Mouse (Mus musculus) liver, embryonic 13.5 days (tissue): ENCODE data around the gene Gm1043. TPM values are rescaled to one million over a fixed set of nuclear protein-coding genes. Genes with fewer than 3 reads are reported as not detected.

Experiments used
- ATAC-seq: fragments of 200-750 bp; cut with Nextera tagmentation; 2 replicates; pipeline ENCODE4 v1.8.0; 2017; ENCODE audit warnings: low read depth, mild to moderate bottlenecking, moderate number of reproducible peaks, moderate library complexity
- DNase-seq: peaks from one replicate; pipeline ENCODE4 v3.0.0; 2022
- H3K27ac ChIP-seq: fragments of 300-500 bp; sonication (generic); 2 replicates; pipeline ENCODE4 v1.5.1; 2015; ENCODE audit warnings: moderate library complexity, mild to moderate bottlenecking, inconsistent platforms
- H3K27me3 ChIP-seq: fragments of 300-500 bp; sonication (generic); 2 replicates; pipeline ENCODE4 v1.6.1; 2015; ENCODE audit warnings: mild to moderate bottlenecking, inconsistent platforms
- H3K36me3 ChIP-seq: fragments of 300-500 bp; sonication (generic); 2 replicates; pipeline ENCODE4 v1.6.1; 2015; ENCODE audit warnings: mild to moderate bottlenecking, inconsistent platforms
- H3K4me1 ChIP-seq: fragments of 300-500 bp; sonication (generic); replicated peaks from 2 replicates; pipeline ENCODE4 v1.6.1; 2015; ENCODE audit warnings: inconsistent platforms
- H3K4me2 ChIP-seq: fragments of 300-500 bp; sonication (generic); 2 replicates; pipeline ENCODE4 v1.6.1; 2015; ENCODE audit warnings: inconsistent platforms, mild to moderate bottlenecking, moderate library complexity
- H3K4me3 ChIP-seq: fragments of 300-500 bp; sonication (generic); replicated peaks from 2 replicates; pipeline ENCODE4 v1.5.1; 2015; ENCODE audit warnings: mild to moderate bottlenecking, inconsistent platforms
- H3K9ac ChIP-seq: fragments of 300-500 bp; sonication (generic); 2 replicates; pipeline ENCODE4 v1.6.1; 2015; ENCODE audit warnings: mild to moderate bottlenecking, inconsistent platforms
- H3K9me3 ChIP-seq: fragments of 300-500 bp; sonication (generic); replicated peaks from 2 replicates; pipeline ENCODE4 v1.6.1; 2016; ENCODE audit warnings: inconsistent platforms
- WGBS: fragments of 180-500 bp; shearing (Covaris S2); methylation state at CpG from one replicate; pipeline ENCODE4 v1.1.7; 2015; ENCODE audit not compliant: insufficient replicate concordance; 5-methylcytosine and 5-hydroxymethylcytosine counted together
- polyA plus RNA-seq: library from polyadenylated mRNA; unstranded; fragments of >200 nt; fragmentation: Nextera tagmentation; extraction: Ambion mirVana; gene quantifications from 2 replicates; pipeline ENCODE4 v1.2.1, GENCODE M21; 2015

Gene Gm1043
- polyA plus RNA-seq, 1 experiment from 2014 or later: not detected

DNA sequence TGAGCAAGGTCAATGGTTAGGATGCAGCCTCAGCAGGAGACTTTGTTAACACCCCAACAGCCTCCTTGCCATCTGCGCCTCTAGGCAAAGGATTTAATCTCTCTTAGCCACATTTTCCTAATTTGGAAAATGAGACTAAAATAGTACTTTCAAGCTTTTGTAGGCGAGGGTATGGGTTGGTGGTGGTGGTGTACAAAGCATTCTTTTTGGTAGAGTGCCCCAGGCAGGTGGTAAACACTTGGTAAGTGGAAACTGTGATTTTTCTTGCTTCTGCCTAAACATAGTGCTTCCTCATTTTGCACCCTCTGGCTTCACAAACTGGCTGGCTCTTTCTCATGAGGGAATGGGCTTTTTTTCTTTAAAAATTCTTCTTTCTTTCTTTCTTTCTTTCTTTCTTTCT lies 153.5 kb downstream of the Gm1043 start:
- DNase-seq: no peak
- Histone ChIP-seq H3K36me3 (no peaks in the 10 kb centered on the region), H3K4me2 (no peak overlapping the region), H3K4me3 (no peak overlapping the region), H3K27ac (no peak overlapping the region), H3K9ac (no peak overlapping the region), H3K9me3 (no peaks in the 10 kb centered on the region), H3K4me1 (peaks cover 8% of the 10 kb centered on the region; the same call in 1 of the 2 replicates), H3K27me3 (peaks cover 38% of the 10 kb centered on the region)
- 14% methylated on average over 2 of the region's 2 CpGs for WGBS
- no peak for ATAC-seq

DNA sequence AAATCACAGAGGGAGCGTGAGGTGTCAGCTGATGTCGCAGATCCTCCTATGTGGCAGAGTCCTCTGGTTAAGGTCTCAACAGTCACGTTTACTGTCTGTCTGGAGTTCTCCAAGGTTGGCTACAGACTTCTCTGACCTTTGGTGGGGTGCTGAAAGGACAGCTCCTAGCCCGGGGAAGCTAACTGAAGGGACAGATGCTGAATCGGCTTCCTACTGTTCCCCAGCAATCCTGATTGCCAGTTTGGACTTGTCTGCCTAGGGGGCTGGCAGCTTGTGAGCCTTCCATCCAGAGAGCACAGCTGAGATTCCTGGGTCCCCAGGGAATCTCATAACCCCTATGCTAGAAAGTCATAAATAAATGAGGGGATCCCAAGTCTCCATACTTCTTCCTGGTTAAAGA lies 155.4 kb downstream of the Gm1043 start:
- WGBS: 6% methylated on average over 5 of the region's 5 CpGs
- Histone ChIP-seq H3K27ac (no peak overlapping the region), H3K4me3 (no peak overlapping the region), H3K36me3 (no peaks in the 10 kb centered on the region), H3K4me2 (no peak overlapping the region), H3K4me1 (peaks cover 8% of the 10 kb centered on the region; the same call in 1 of the 2 replicates), H3K9me3 (no peaks in the 10 kb centered on the region), H3K9ac (no peak overlapping the region), H3K27me3 (peaks cover 57% of the 10 kb centered on the region)
- DNase-seq (no peak), ATAC-seq (no peak)

DNA sequence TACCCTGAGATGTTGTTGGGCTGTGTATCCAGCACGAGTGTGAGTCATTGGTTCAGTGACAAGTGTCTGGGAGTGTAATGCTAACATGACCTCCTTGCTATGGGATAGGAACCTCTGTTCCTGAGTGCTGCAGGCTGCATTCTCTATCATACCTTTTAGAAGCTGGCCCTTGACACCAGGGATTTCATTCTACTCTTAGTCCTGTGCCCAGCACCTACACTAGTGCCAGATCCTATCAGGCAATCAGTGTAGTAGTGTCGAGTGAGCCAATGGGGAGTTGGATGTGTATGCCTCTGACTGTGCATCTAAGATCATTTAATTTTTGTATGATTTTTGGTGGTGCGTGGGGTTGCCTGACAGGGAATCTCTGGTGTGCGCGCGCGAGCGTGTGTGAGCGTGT lies 156.1 kb downstream of the Gm1043 start:
- H3K9me3 ChIP-seq: no peaks in the 10 kb centered on the region
- WGBS: 14% methylated on average over 9 of the region's 9 CpGs
- 0 out of 2 replicates have a peak overlapping the region, but pooled peaks have one; percentile 50 for H3K4me2 ChIP-seq

DNA sequence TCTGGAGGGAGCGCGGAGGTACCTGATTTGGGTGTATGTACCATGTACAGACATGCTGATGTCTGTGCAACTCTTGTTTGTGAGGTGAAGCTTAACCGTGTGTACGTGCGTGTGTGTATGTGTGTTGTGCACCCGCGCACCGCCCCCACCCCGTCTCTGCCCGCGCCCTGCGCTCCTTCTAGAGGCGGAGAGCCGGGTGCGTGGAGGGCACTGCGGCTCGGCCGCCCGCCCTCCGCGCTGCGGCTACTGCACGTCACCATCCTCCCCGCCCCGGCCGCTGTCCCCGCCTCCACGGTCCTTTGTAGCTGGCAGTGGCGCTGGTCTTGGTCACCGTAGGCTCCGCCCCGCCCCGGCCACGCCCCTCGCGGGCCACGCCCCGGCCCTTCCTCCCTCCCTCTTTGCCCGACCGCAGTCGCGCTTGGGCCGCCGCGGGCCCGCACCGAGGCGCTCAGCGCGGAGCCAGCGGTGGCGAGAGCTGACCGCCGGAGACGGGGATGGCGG lies 156.5 kb downstream of the Gm1043 start, which contains the start of gene Crmp1:
Gene Crmp1 (plus strand): TSS at position 290 of the 501 bp plus-strand sequence.
- Histone ChIP-seq H3K4me2 (peak within 1 kb of the TSS; percentile 50), H3K9me3 (no peaks in the 10 kb centered on the region), H3K4me1 (peaks cover 8% of the 10 kb centered on the region; the same call in 1 of the 2 replicates), H3K27me3 (peaks cover 68% of the 10 kb centered on the region), H3K4me3 (peak within 1 kb of the TSS; percentile 26), H3K9ac (no peak within 1 kb of the TSS), H3K27ac (no peak within 1 kb of the TSS), H3K36me3 (no peaks in the 10 kb centered on the region)
- 3% methylated on average over 56 of the region's 56 CpGs for WGBS
- ATAC-seq (peak; percentile 67), DNase-seq (peak; percentile 29)

More for the DNA sequence above, 156.1 kb downstream of the Gm1043 start:
- H3K36me3 ChIP-seq: no peaks in the 10 kb centered on the region
- no peak overlapping the region for H3K9ac ChIP-seq
- peaks cover 8% of the 10 kb centered on the region; the same call in 1 of the 2 replicates for H3K4me1 ChIP-seq
- no peak for ATAC-seq
- H3K27me3 ChIP-seq: peaks cover 63% of the 10 kb centered on the region
- no peak for DNase-seq
- no peak overlapping the region; the same call in 1 of the 2 replicates for H3K4me3 ChIP-seq
- H3K27ac ChIP-seq: no peak overlapping the region

DNA sequence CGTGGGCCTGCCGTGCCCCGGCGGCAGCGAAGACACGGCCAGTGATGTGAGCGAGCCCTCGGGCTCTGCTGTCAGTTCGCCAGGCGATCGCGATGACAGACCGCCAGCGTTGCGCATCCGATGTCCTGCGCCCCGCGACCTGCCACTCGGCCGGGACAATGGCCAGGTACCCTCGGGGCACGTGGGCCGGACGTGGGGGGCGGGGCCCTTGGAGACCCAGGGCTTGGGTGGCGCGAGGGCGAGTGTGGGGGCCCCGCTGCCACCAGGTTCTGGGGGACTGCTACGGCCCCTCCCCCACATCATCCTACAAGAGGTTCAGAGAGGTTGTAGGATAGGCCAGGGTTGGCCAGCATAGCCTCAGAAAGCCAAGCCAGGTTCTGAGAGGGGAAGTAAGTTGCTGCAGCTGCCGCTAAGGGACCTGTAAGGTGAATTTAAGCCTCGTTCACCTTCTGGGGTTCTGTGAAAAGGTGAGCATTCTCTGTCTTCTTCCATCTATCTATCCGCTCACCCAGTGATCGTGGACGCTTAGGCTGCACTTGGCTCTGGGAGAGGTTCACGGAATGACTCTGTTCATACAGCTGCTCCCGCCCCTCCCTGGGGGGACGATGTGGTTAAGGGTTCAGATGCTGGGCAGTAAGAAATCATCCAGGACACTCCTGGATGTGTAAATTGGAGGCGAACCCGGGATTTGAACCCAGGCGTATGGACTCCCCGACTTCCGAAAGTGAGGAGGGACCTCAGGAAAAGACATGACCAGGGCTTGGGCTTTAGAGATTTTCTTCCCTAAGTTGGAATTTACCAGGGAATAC lies 157.4 kb downstream of the Gm1043 start:
- no peak overlapping the region for H3K27ac ChIP-seq
- peak overlapping the region; percentile 50 for H3K4me2 ChIP-seq
- WGBS: 8% methylated on average over 43 of the region's 44 CpGs
- peaks cover 75% of the 10 kb centered on the region for H3K27me3 ChIP-seq
- no peaks in the 10 kb centered on the region for H3K9me3 ChIP-seq
- no peak for DNase-seq
- H3K9ac ChIP-seq: no peak overlapping the region
- H3K36me3 ChIP-seq: no peaks in the 10 kb centered on the region
- peaks cover 8% of the 10 kb centered on the region; the same call in 1 of the 2 replicates for H3K4me1 ChIP-seq
- ATAC-seq: no peak
- H3K4me3 ChIP-seq: peak overlapping the region; percentile 26

DNA sequence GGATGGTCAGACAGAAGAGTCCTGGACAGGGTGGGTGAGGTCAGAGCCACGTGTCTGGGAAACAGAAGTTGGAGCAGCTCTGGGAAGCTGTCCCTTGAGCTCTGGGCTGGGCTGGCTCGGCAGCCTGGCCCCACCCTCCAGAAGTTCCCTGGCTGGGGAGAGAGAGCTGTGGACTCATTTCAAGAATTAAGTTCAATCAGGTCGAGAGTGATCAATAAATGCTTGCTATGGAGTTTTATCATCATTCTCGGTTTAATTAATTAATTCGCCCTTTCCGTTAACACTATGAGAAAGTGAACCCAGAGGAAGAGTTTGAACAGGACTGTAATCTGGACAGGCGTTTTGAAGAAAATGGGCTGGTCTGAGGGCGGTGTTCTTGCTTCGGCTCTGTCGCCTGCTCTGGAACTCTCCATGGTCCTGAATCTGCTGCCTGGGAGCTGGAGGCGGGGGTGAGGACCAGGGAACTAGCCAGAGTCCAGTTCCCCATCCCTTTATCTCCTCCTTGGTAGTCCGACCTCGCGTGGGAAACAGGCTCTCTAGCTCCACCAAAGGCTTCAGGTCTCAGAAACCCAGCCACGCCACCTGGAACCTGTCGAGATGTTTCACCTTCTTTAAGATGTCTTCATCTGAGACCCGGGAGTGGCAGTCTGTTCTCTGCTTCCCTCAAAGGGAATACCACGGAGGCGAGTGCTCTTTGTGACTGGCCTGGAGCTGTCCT lies 158.2 kb downstream of the Gm1043 start:
- Histone ChIP-seq H3K4me3 (no peak overlapping the region), H3K9me3 (no peaks in the 10 kb centered on the region), H3K27ac (no peak overlapping the region), H3K36me3 (no peaks in the 10 kb centered on the region), H3K4me2 (no peak overlapping the region), H3K9ac (no peak overlapping the region), H3K4me1 (peaks cover 8% of the 10 kb centered on the region; the same call in 1 of the 2 replicates), H3K27me3 (peaks cover 79% of the 10 kb centered on the region)
- WGBS: 2% methylated on average over 19 of the region's 19 CpGs
- no peak for ATAC-seq
- peak; percentile 18 for DNase-seq

DNA sequence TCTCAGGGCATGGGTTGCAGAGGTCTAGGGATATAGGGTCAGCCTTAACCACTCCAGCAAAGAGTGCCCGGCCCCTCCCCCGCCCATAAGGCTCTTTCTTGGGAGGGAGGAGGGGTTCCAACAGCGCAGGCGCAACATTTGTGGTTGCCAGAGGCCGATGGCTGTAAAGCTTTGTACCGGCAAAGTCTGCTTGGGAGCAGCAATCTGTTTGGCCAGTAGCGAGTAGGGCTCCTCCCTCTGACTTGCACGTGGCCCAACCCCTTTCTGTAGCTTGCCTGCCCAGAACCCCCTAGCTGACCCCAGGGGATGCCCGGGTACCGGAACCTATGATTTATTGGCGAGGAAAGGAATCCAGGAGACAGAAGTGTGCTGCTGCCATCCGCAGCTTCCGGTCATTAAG lies 159.0 kb downstream of the Gm1043 start:
- Histone ChIP-seq H3K4me3 (no peak overlapping the region), H3K36me3 (no peaks in the 10 kb centered on the region), H3K4me2 (no peak overlapping the region), H3K9ac (no peak overlapping the region), H3K27me3 (peaks cover 81% of the 10 kb centered on the region), H3K27ac (no peak overlapping the region), H3K9me3 (no peaks in the 10 kb centered on the region), H3K4me1 (peaks cover 8% of the 10 kb centered on the region; the same call in 1 of the 2 replicates)
- 4% methylated on average over 13 of the region's 13 CpGs for WGBS
- no peak for ATAC-seq
- DNase-seq: no peak

DNA sequence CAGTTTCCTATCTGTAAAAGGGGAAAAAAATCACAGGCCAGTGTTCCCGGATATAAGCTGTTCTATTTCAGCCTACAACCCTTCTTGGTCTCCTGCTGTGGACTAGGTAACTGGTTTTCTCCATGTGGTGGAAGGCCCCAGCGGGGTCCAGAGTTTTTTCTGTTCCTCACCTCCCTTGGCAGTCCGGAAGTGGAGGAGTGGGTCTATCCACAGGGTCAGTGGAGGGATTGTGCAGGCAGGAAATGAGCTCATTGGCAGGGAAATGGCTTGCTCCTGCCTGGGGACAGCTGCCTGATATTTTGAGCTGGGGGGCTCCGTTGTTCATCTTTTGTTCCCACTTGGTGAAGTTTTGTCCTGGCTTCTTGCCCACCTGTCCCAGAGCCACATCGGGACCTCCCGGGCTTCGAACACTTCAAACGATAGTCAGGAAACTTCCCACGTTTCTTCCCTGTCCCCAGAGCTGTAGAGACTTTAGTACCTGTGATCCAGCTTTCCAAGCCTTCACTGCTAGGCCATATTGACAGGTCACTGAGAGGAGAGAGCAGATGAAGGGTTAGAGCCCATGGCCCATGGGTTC lies 159.6 kb downstream of the Gm1043 start:
- peaks cover 8% of the 10 kb centered on the region; the same call in 1 of the 2 replicates for H3K4me1 ChIP-seq
- ATAC-seq (no peak), DNase-seq (no peak)
- no peak overlapping the region for H3K9ac ChIP-seq
- no peaks in the 10 kb centered on the region for H3K9me3 ChIP-seq
- H3K27me3 ChIP-seq: peaks cover 81% of the 10 kb centered on the region
- no peak overlapping the region for H3K4me2 ChIP-seq
- no peak overlapping the region for H3K4me3 ChIP-seq
- WGBS: 19% methylated on average over 9 of the region's 9 CpGs
- no peaks in the 10 kb centered on the region for H3K36me3 ChIP-seq
- H3K27ac ChIP-seq: no peak overlapping the region

DNA sequence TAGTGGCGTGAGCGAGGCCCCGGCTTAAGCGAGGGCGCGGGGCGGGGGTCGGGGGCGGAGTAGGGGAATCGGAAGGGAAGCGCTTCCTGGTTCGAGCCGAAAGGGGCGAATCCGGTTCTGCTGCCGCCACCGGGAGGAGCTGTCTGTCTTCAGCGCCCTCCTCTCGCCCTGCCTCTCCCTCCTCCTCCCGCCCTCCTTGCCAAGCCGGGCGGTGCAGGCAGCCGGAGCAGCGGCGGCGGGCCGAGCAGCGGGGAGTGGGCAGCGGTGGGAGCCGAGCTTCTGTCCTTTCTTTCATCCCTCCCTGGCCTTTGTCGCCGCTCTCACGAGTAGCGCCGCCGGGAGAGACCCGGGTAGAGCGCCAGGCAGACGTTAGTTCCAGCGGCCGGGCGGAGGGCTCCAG lies 160.5 kb downstream of the Gm1043 start:
- DNase-seq: no peak
- H3K36me3 ChIP-seq: no peaks in the 10 kb centered on the region
- peaks cover 8% of the 10 kb centered on the region; the same call in 1 of the 2 replicates for H3K4me1 ChIP-seq
- peak overlapping the region; percentile 42 for H3K4me2 ChIP-seq
- ATAC-seq: no peak
- WGBS: 2% methylated on average over 40 of the region's 42 CpGs
- H3K27me3 ChIP-seq: peaks cover 73% of the 10 kb centered on the region
- H3K9me3 ChIP-seq: no peaks in the 10 kb centered on the region
- H3K9ac ChIP-seq: no peak overlapping the region
- H3K4me3 ChIP-seq: peak overlapping the region; percentile 38
- H3K27ac ChIP-seq: no peak overlapping the region

DNA sequence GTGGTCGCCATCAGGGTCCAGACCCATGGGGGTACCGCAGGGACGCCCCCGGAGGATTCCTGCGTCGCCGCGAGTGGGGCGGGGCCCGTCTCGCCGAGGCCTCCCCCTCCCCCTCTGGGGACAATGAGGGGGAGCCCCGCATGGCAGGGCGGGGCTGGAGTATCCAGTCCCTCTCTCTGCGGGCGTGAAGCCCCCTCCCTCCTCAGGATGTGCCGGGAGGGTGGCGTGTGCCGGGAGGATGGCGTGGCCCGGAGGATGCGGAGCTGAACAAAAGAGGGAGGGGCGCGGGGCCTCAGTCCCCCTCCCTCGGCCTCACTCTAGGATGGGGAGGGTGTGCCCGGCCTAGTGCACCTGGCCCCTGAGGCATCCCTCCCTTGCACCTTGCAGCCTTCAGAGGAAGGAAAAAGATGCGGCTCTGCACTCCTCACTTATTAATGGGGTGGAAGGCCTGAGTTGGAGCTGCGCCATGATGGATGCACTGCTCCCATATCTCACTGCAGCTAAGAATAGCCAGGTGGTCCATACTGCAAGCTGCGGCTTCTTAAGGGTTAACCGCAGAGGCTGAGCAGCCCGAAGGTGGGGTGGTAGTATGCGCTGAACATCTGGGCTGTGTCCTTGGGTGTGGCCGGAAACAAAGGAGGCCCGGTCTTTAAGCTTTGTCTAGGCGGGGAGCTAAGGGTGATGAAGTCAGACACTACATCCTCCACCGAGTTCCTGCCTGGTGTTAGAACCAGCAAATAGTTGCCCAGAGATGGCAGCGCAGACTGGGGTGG lies 161.2 kb downstream of the Gm1043 start:
- H3K9ac ChIP-seq: no peak overlapping the region
- ATAC-seq (no peak), DNase-seq (no peak)
- H3K9me3 ChIP-seq: no peaks in the 10 kb centered on the region
- H3K4me1 ChIP-seq: peaks cover 8% of the 10 kb centered on the region; the same call in 1 of the 2 replicates
- H3K4me2 ChIP-seq: peak overlapping the region; percentile 42
- WGBS: 2% methylated on average over 36 of the region's 37 CpGs
- no peak overlapping the region for H3K27ac ChIP-seq
- H3K36me3 ChIP-seq: no peaks in the 10 kb centered on the region
- peak overlapping the region; percentile 38 for H3K4me3 ChIP-seq
- peaks cover 66% of the 10 kb centered on the region for H3K27me3 ChIP-seq
